Mouse (Mus musculus) embryonic fibroblast, embryonic 13.5 days (primary cell): ENCODE data around the gene Podxl2. TPM values are rescaled to one million over a fixed set of nuclear protein-coding genes. Genes with fewer than 3 reads are reported as not detected.

Source experiments
- H3K27ac ChIP-seq: 2 replicates; pipeline ENCODE4 v1.5.1; 2012; ENCODE audit warnings: low read length, control low read depth, inconsistent platforms; ENCODE audit not compliant: insufficient read depth
- H3K4me1 ChIP-seq: 2 replicates; pipeline ENCODE4 v1.6.1; 2011; ENCODE audit warnings: low read length; ENCODE audit not compliant: control insufficient read depth, insufficient read depth
- H3K4me3 ChIP-seq: 2 replicates; pipeline ENCODE4 v1.5.1; 2011; ENCODE audit warnings: mild to moderate bottlenecking, control low read depth, low read length; ENCODE audit not compliant: insufficient read depth
- CTCF ChIP-seq: IDR thresholded peaks from 2 replicates; pipeline ENCODE4 v1.5.1; 2011; ENCODE audit warnings: mild to moderate bottlenecking, control low read depth, low read length, moderate library complexity, borderline replicate concordance; ENCODE audit not compliant: insufficient read depth
- POLR2A ChIP-seq: IDR thresholded peaks from 2 replicates; pipeline ENCODE4 v1.6.1; 2011; ENCODE audit warnings: low read depth, mild to moderate bottlenecking, control low read depth, low read length, moderate library complexity
- polyA plus RNA-seq: library from polyadenylated mRNA; stranded (reverse); fragments of >200 nt; gene quantifications from 2 replicates; pipeline ENCODE4 v1.2.4, GENCODE M21; 2011; ENCODE audit warnings: low read depth; ENCODE audit not compliant: missing spikeins, insufficient read length

Podxl2 gene
- polyA plus RNA-seq, 1 experiment = 13.9 TPM

DNA sequence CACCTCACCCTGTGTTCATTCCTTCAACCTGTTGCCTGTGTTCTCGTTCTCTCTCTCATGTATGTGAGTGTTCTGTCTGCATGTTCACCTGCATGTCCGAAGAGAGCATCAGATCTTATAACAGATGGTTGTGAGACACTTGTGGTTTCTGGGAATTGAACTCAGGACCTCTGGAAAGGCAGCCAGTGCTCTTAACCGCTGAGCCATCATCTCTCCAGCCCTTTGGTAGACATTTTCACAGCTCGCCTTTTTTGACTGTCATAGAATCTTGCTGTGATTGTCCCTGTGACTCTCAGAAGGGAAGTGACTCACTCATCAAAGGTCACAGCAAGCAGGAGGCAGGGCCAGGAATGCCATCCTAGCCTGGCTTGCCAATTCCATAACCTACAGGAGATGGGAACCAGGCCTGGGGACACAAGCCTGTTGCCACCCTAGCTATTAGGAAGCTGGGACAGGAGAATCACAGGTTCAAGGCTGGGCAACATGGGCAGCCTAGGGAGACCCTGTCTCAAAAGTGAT is 29.7 kb upstream of the Podxl2 start:
- no peak for TF ChIP-seq POLR2A
- no peak for TF ChIP-seq CTCF
- H3K4me1 ChIP-seq = peaks cover 11% of the 10 kb centered on the region; the same call in 1 of the 2 replicates
- no peak overlapping the region for H3K27ac ChIP-seq
- no peak overlapping the region for H3K4me3 ChIP-seq

- TF ChIP-seq CTCF (no peak), POLR2A (no peak)
- no peak overlapping the region for H3K27ac ChIP-seq
- H3K4me1 ChIP-seq = peaks cover 11% of the 10 kb centered on the region; the same call in 1 of the 2 replicates
These were observed 28.9 kb upstream of the Podxl2 start for GRCm38 (mm10) chr6:88903708-88904107.

GRCm38 (mm10) chr6:88901947-88902820 is 27.3 kb upstream of the Podxl2 start, which contains the start of gene Tpra1:
TSS of gene Tpra1 (plus strand) at chr6:88902251.
- H3K27ac ChIP-seq = peak within 1 kb of the TSS; percentile 50
- H3K4me3 ChIP-seq = peak within 1 kb of the TSS; percentile 70
- TF ChIP-seq POLR2A (peak; percentile 68), CTCF (no peak)
- H3K4me1 ChIP-seq = peaks cover 11% of the 10 kb centered on the region; the same call in 1 of the 2 replicates

More at GRCm38 (mm10) chr6:88903708-88904107, 28.9 kb upstream of the Podxl2 start:
- H3K4me3 ChIP-seq = peak overlapping the region; percentile 70; the same call in 1 of the 2 replicates

DNA sequence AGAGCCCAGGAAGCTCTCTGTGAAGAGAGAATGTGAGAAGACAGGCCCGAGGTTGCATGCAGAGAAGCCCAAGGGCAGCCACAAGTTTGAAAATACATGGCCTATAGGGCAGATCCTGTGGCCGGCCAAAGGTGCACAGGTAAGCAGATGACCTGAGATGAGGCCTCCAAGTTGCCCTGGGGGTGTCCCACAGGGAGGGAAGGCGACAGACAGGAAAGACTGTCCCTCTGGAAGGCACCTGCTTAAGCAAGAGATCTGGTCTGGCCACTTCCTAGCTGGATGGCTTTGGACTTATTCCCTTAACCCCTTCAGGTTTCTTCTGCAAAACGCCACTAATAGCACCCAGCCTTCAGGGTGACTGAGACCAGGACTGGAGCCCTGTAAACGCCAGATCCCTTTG is 26.6 kb upstream of the Podxl2 start:
- TF ChIP-seq CTCF = no peak
- TF ChIP-seq POLR2A = no peak
- Histone ChIP-seq H3K4me3 (peak overlapping the region; percentile 63), H3K4me1 (peaks cover 11% of the 10 kb centered on the region; the same call in 1 of the 2 replicates), H3K27ac (no peak overlapping the region)

DNA sequence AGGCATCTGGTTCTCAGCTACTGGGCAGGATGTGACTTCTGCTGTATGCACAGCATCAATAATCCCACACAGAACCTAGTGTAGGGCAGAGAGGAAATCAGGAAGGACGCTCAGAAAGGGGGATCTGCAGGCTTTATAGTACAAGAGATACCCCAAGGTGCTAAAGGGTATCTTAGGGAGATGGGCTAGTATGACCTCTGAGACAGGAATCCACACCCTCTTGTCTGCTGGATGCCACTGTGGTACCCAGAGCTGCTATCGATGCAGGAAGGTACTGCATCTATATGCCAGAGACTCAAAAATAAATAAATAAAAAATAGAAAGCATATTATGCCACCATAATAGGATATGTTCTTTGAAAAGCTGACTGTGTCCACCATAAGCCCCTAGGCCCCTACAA is 24.8 kb upstream of the Podxl2 start:
- TF ChIP-seq POLR2A (no peak), CTCF (no peak)
- Histone ChIP-seq H3K27ac (no peak overlapping the region), H3K4me1 (peaks cover 8% of the 10 kb centered on the region; the same call in 1 of the 2 replicates), H3K4me3 (no peak overlapping the region)

DNA sequence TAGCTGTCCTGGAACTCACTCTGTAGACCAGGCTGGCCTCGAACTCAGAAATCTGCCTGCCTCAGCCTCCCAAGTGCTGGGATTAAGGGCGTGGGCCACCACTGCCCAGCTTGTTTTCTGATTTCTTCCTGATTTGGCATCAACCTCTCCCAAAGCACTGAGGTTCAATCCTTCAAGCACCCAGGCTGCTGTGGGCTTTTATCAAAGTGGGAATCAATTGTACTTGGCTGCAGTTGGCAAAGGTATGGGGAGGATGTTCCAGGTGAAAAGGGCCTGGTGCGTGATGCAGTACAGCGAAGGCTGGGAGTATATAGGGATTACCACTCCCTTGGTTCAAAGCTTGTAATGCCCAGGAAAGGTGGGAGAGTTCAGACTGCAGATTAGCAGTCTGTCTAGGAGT is 24.2 kb upstream of the Podxl2 start:
- no peak for TF ChIP-seq POLR2A
- no peak for TF ChIP-seq CTCF
- Histone ChIP-seq H3K4me1 (0 out of 2 replicates have a peak, but pooled peaks cover 3% of the 10 kb centered on the region), H3K4me3 (no peak overlapping the region), H3K27ac (no peak overlapping the region)

DNA sequence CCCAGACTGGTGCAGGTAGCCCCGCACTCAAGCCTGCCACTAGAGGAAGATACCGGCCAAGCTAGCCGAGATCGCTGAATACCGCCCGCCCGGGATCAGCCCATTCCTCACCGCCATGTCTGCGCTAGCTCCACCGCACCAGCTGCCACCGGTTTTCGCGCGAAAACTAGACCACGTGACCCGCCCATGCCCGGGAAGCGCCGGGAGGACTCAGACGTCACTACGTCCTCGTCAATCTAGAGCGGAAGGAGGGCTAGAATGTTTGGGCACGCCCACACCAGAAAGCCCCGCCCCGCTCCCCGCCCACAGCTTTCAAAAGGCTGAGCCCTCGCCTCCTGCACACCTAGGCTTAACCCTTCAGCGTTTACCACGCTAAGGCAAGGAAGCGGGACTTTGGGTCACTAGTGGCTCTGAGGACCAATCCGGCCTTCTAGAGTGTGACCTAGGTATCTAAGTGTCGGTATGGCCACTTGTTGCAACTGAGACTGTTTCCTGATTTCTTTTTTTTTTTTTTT is 23.7 kb upstream of the Podxl2 start, which contains the start of gene Mcm2:
Gene Mcm2, minus strand, starts transcription at position 247 of the 515 bp plus-strand sequence.
- TF ChIP-seq POLR2A (peak; percentile 71), CTCF (no peak)

DNA sequence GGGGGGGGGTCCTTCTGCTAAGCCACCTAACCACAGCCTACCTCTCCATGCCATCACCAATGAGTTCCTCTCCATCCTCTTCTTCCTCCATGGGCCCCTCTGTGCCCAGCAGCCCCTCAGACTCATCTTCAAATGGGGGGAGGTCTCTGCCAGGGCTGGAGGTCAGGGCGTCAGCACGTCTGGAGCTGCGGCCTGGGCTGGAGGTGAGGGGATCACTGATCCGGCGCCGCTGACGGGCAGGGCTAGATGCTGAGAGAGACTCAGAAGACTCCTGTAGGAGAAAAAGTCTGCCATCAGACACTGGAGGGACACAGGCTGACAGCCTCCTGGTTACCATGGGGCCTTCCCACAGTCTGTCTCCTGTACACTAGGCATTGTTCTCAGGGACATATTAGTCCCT is 22.4 kb upstream of the Podxl2 start:
- Histone ChIP-seq H3K4me3 (peak overlapping the region; percentile 84; the same call in 1 of the 2 replicates), H3K27ac (no peak overlapping the region), H3K4me1 (no peaks in the 10 kb centered on the region)
- TF ChIP-seq CTCF = no peak
- TF ChIP-seq POLR2A = no peak

More for the DNA sequence above, 23.7 kb upstream of the Podxl2 start, which contains the start of gene Mcm2:
- Histone ChIP-seq H3K27ac (no peak within 1 kb of the TSS), H3K4me3 (peak within 1 kb of the TSS; percentile 84), H3K4me1 (no peaks in the 10 kb centered on the region)

- H3K4me3 ChIP-seq = no peak overlapping the region
- TF ChIP-seq POLR2A (no peak), CTCF (no peak)
- H3K4me1 ChIP-seq = no peaks in the 10 kb centered on the region
- H3K27ac ChIP-seq = no peak overlapping the region
These were observed 21.1 kb upstream of the Podxl2 start for GRCm38 (mm10) chr6:88895943-88896342.

GRCm38 (mm10) chr6:88893559-88893958 is 18.7 kb upstream of the Podxl2 start:
- Histone ChIP-seq H3K4me3 (no peak overlapping the region), H3K4me1 (no peaks in the 10 kb centered on the region), H3K27ac (no peak overlapping the region)
- TF ChIP-seq CTCF (peak; percentile 91; the same call in 1 of the 2 replicates), POLR2A (no peak)
